8 mouse cellular contexts compared by ENCODE assay signal in genomic region chr10:80687850-80688249, GRCm38 (mm10). TPM values are rescaled to one million over a fixed set of nuclear protein-coding genes. Genes with fewer than 3 reads are reported as not detected.
DNase-seq lines count a peak whose midpoint lies in the region; ATAC-seq and TF ChIP-seq lines count a peak whose summit lies in the region.
"Had no signal": no experiment of that assay in that cellular context is flagged by ENCODE, and none has a peak within 500 bp of the region (broad histone marks: within the 10 kb centered on the region; RNA-seq: fewer than 3 reads in every experiment).

No protein-coding gene starts in this region.

- H3K4me1 ChIP-seq in thymus, adult 2 months (replicated peaks; ENCODE audit: control insufficient read depth, insufficient read depth, low read length), result peaks cover 34% of the 10 kb centered on the region
- 0 out of 2 replicates have a peak, but pooled peaks cover 2% of the 10 kb centered on the region for H3K4me1 ChIP-seq in intestine, embryonic 16.5 days (ENCODE audit: control insufficient read depth, insufficient read depth, low read length)
- H3K4me1 ChIP-seq in liver, embryonic 13.5 days (replicated peaks), result peaks cover 59% of the 10 kb centered on the region

- H3K27me3 ChIP-seq in thymus, adult 2 months (ENCODE audit: control insufficient read depth, insufficient read depth, low read length), result no peaks in the 10 kb centered on the region
- no peaks in the 10 kb centered on the region for H3K27me3 ChIP-seq in intestine, embryonic 16.5 days (replicated peaks; ENCODE audit: control insufficient read depth, insufficient read depth, low read length)
- no peaks in the 10 kb centered on the region for H3K27me3 ChIP-seq in liver, embryonic 13.5 days

- peaks cover 58% of the 10 kb centered on the region for H3K36me3 ChIP-seq in thymus, adult 2 months (ENCODE audit: control insufficient read depth, insufficient read depth, low read length)
- H3K36me3 ChIP-seq in intestine, embryonic 16.5 days (ENCODE audit: control insufficient read depth, insufficient read depth, low read length), result peaks cover 2% of the 10 kb centered on the region; the same call in 1 of the 2 replicates
- peaks cover 76% of the 10 kb centered on the region for H3K36me3 ChIP-seq in liver, embryonic 13.5 days

- H3K9me3 ChIP-seq in intestine, embryonic 16.5 days (ENCODE audit: control insufficient read depth, low read length), result no peaks in the 10 kb centered on the region
- no peaks in the 10 kb centered on the region for H3K9me3 ChIP-seq in liver, embryonic 13.5 days (replicated peaks)

- no peak overlapping the region for H3K27ac ChIP-seq in thymus, adult 2 months (ENCODE audit: control insufficient read depth, insufficient read depth, low read length)
- H3K27ac ChIP-seq in intestine, embryonic 16.5 days (ENCODE audit: low read length), result no peak overlapping the region
- H3K27ac ChIP-seq in liver, embryonic 13.5 days, result no peak overlapping the region

- H3K4me3 ChIP-seq in thymus, adult 2 months (ENCODE audit: control insufficient read depth, insufficient read depth, low read length), result no peak overlapping the region
- no peak overlapping the region for H3K4me3 ChIP-seq in intestine, embryonic 16.5 days (ENCODE audit: low read length)
- H3K4me3 ChIP-seq in liver, embryonic 13.5 days (replicated peaks), result no peak overlapping the region
- H3K4me3 ChIP-seq: myocyte had no signal

- DNase-seq in thymus, adult 2 months, result peak; percentile 75
- DNase-seq in thymus, adult 18-20 months, result no peak
- DNase-seq in adrenal gland, postnatal 14 days, result peak; percentile 83
- peak; percentile 64 for DNase-seq in liver, embryonic 13.5 days
- peak; percentile 82 for DNase-seq in retina, postnatal 1 day

- no peak overlapping the region for H3K4me2 ChIP-seq in intestine, embryonic 16.5 days (ENCODE audit: low read depth, low read length)
- no peak overlapping the region for H3K4me2 ChIP-seq in liver, embryonic 13.5 days

- 62% methylated on average over 5 of the region's 5 CpGs for WGBS in thymus, adult 2 months
- WGBS in intestine, embryonic 16.5 days, result 37% methylated on average over 5 of the region's 5 CpGs
- WGBS in liver, embryonic 13.5 days (ENCODE audit: insufficient replicate concordance), result 42% methylated on average over 5 of the region's 5 CpGs

- TF ChIP-seq CTCF in thymus, adult 2 months (IDR thresholded peaks at IDR 0.05; ENCODE audit: borderline replicate concordance, control insufficient read depth, extremely low read depth, insufficient read depth, low read length, poor library complexity), result peak; percentile 25; the same call in 1 of the 2 replicates

- no peak overlapping the region for H3K9ac ChIP-seq in intestine, embryonic 16.5 days (ENCODE audit: low read depth, low read length)
- no peak overlapping the region for H3K9ac ChIP-seq in liver, embryonic 13.5 days

- ATAC-seq in erythroblast, adult 5-6 weeks (replicated peaks; ENCODE audit: low FRiP score, poor library complexity, severe bottlenecking), result peak; percentile 44; the same call in 1 of the 2 replicates
- peak; percentile 77 for ATAC-seq in intestine, embryonic 16.5 days
- peak; percentile 49; the same call in 1 of the 2 replicates for ATAC-seq in liver, embryonic 13.5 days (ENCODE audit: low read depth)

- TF ChIP-seq POLR2A in thymus, adult 2 months (IDR thresholded peaks at IDR 0.05; ENCODE audit: control insufficient read depth, extremely low read depth, insufficient read depth, low read length, poor library complexity), result no peak

RNA-seq across cellular contexts. Expression of gene Mknk2, which starts 9.9 kb away (rescaled TPM):
- 606 and 621 TPM in 2 replicates for polyA plus RNA-seq in thymus, adult 2 months (2012; rRNA removed)
- total RNA-seq in adrenal gland, postnatal 14 days (2021), result 224 and 226 TPM in 2 replicates
- total RNA-seq in erythroblast, adult 5-6 weeks (2015; ENCODE audit: low replicate concordance), result 40.2 and 47.4 TPM in 2 replicates
- total RNA-seq in erythroblast, adult 5-6 weeks (2017; ENCODE audit: low replicate concordance), result 28.4 and 40.8 TPM in 2 replicates
- 18.3 and 49.9 TPM in 2 replicates for polyA plus RNA-seq in intestine, embryonic 16.5 days (2015; fragmentation: Nextera tagmentation; extraction: Ambion mirVana)
- polyA plus RNA-seq in liver, embryonic 13.5 days (2015; fragmentation: Nextera tagmentation; extraction: Ambion mirVana), result 71.4 and 73.8 TPM in 2 replicates

RNA-seq across cellular contexts. Expression of gene Mob3a, which starts 13.9 kb away (rescaled TPM):
- polyA plus RNA-seq in thymus, adult 2 months (2012; rRNA removed), result 252 and 261 TPM in 2 replicates
- 12.8 and 24.1 TPM in 2 replicates for total RNA-seq in adrenal gland, postnatal 14 days (2021)
- total RNA-seq in erythroblast, adult 5-6 weeks (2015; ENCODE audit: low replicate concordance), result 13.4 and 25.6 TPM in 2 replicates
- 11.0 and 18.2 TPM in 2 replicates for total RNA-seq in erythroblast, adult 5-6 weeks (2017; ENCODE audit: low replicate concordance)
- 39.8 and 41.8 TPM in 2 replicates for polyA plus RNA-seq in intestine, embryonic 16.5 days (2015; fragmentation: Nextera tagmentation; extraction: Ambion mirVana)
- polyA plus RNA-seq in liver, embryonic 13.5 days (2015; fragmentation: Nextera tagmentation; extraction: Ambion mirVana), result 31.6 and 38.5 TPM in 2 replicates

RNA-seq across cellular contexts. Expression of gene Izumo4, which starts 14.1 kb away (rescaled TPM):
- 56.4 and 66.9 TPM in 2 replicates for polyA plus RNA-seq in thymus, adult 2 months (2012; rRNA removed)
- total RNA-seq in adrenal gland, postnatal 14 days (2021), result 12.1 and 12.6 TPM in 2 replicates
- total RNA-seq in erythroblast, adult 5-6 weeks (2015; ENCODE audit: low replicate concordance), result 8.6 and 9.8 TPM in 2 replicates
- 1.3 and 2.2 TPM in 2 replicates for total RNA-seq in erythroblast, adult 5-6 weeks (2017; ENCODE audit: low replicate concordance)
- polyA plus RNA-seq in intestine, embryonic 16.5 days (2015; fragmentation: Nextera tagmentation; extraction: Ambion mirVana), result 18.5 and 25.0 TPM in 2 replicates
- 6.1 and 7.5 TPM in 2 replicates for polyA plus RNA-seq in liver, embryonic 13.5 days (2015; fragmentation: Nextera tagmentation; extraction: Ambion mirVana)

RNA-seq across cellular contexts. Expression of gene Btbd2, which starts 31.0 kb away (rescaled TPM):
- polyA plus RNA-seq in thymus, adult 2 months (2012; rRNA removed), result 94.7 and 103 TPM in 2 replicates
- 53.5 and 58.0 TPM in 2 replicates for total RNA-seq in adrenal gland, postnatal 14 days (2021)
- 5.6 and 6.1 TPM in 2 replicates for total RNA-seq in erythroblast, adult 5-6 weeks (2015; ENCODE audit: low replicate concordance)
- total RNA-seq in erythroblast, adult 5-6 weeks (2017; ENCODE audit: low replicate concordance), result 5.6 and 11.4 TPM in 2 replicates
- polyA plus RNA-seq in intestine, embryonic 16.5 days (2015; fragmentation: Nextera tagmentation; extraction: Ambion mirVana), result 9.2 and 10.6 TPM in 2 replicates
- 11.5 and 12.7 TPM in 2 replicates for polyA plus RNA-seq in liver, embryonic 13.5 days (2015; fragmentation: Nextera tagmentation; extraction: Ambion mirVana)

RNA-seq across cellular contexts. Expression of gene Ap3d1, which starts 54.2 kb away (rescaled TPM):
- 182 and 195 TPM in 2 replicates for polyA plus RNA-seq in thymus, adult 2 months (2012; rRNA removed)
- total RNA-seq in adrenal gland, postnatal 14 days (2021), result 80.3 and 85.6 TPM in 2 replicates
- total RNA-seq in erythroblast, adult 5-6 weeks (2015; ENCODE audit: low replicate concordance), result 12.5 and 27.6 TPM in 2 replicates
- 25.9 and 30.5 TPM in 2 replicates for total RNA-seq in erythroblast, adult 5-6 weeks (2017; ENCODE audit: low replicate concordance)
- 57.9 and 58.4 TPM in 2 replicates for polyA plus RNA-seq in intestine, embryonic 16.5 days (2015; fragmentation: Nextera tagmentation; extraction: Ambion mirVana)
- polyA plus RNA-seq in liver, embryonic 13.5 days (2015; fragmentation: Nextera tagmentation; extraction: Ambion mirVana), result 24.9 and 25.6 TPM in 2 replicates

Comparison
In these comparisons a context has a peak if more than half of its experiments do, and no peak if none do; other contexts are left out.
1. DNase-seq: peak in thymus, adult 2 months (single experiment), adrenal gland, postnatal 14 days (single experiment), liver, embryonic 13.5 days (single experiment) and retina, postnatal 1 day (single experiment); none in thymus, adult 18-20 months (0 of 2).
2. Peak in every context shown above with its lines, with median percentiles within 50 percentile points of each other: ATAC-seq.